Mouse (Mus musculus) c-Kit-positive CD71-positive TER-119-positive erythroid progenitor cells, embryonic 14.5 days (primary cell): Measurements from ENCODE around the gene Cfap58.
A peak's percentile ranks its signal among the peaks of the same experiment; 100 is the strongest.

Experiments used
- DNase-seq: peaks from one replicate; pipeline ENCODE4 v3.0.0-alpha.2; 2013; ENCODE audit warnings: low spot score

Gene Cfap58

DNA sequence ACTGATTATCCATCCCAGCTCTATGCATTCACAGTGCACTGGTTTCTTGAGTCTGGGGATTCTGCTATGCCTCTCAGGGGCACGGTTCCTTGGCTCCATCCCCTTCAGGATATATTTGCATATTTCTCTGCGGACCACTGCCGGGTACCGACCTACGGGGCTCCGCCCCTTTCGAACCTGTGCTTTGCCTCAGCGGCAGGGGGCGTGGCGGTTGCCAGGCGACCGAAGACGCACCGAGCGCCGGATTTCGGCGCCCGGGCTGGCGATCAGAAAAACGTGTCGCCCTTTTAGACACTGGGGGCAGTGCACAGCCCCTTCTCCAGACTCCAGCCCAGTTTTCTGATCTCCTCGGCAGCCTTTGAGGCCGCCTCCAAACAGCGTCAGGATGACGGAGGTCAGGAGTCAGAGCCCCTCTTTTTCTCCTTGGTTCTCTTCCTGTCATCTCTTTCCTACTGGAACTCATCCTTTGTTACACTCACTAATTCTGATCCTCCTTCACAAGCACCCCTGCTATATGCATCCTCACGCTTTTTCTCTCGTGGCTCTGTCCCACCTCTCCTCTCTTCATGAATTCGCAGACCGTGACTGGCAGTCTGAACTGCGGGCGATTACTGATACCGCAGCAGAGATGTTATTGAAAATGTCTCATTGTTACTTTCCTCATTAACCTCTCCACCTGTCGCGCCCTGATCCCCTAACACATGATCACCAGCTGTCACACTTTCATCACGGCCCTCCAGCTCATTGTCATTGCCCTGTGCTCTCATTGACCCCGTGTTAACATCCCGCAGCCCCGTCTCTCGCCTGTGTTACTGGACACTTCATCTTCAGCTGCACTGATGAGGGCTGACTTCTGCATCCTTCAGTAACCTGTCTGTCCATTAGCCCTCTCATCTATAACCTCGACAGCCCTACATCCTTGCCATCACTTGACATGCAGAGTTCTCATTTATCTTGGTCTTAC lies at the start of gene Cfap58:
TSS of gene Cfap58 (plus strand) at position 233 of the 964 bp plus-strand sequence.
- DNase-seq: peak; percentile 16

DNA sequence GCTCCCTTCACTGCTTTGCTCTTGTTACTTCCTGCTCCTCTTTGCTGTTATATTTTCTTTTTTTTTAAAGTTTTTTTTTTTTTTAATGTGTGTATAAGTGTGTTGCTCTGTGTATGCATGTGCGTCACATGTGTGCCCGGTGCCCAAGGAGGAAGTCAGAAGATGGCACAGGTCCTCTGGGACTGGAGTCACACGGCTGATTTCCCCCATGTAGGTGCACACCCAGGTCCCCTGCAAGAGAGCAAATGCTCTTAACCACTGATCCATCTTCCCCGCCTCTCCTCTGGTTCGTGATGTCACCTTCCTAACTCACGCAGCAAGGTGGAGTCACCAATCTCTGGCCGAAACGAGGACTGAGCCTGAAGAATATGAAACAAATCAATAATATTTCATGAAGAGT lies 49.4 kb upstream of the Cfap58 start:
- no peak for DNase-seq

DNA sequence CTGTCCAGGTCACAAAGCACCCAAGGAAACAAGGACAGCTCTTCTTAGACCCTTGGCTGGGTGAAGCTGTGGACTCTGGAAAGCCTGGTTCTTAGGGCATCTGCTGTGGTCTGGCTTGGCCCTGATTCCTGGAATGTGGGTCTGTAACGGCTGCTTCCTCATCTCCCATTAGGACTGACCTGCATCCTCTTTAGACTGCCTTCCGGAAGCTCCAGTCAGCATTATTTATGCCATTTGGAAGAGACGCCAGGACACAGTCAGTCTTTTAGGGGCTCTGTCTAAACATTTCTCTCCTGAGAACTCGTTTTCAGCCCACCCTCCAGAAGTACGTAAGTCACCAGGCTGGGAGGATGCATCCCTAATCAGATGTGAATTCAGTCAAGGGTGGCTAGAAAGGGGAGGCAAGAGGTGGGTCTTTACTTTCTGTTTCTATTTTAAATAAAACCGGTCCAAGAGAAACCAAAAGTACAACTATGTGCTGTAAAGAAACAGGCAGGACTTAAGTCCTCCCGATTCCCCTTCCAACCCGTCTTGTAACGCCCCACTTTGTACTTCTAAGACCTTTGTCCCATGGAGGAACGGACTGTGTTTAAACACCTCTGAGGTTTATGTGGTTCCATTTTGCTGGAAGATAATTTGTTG lies 46.9 kb upstream of the Cfap58 start:
- no peak for DNase-seq

- DNase-seq: no peak
These were observed 45.7 kb upstream of the Cfap58 start for GRCm38 (mm10) chr19:47891562-47892312.

- DNase-seq: no peak
These were observed 44.4 kb upstream of the Cfap58 start for GRCm38 (mm10) chr19:47893092-47893491.

GRCm38 (mm10) chr19:47898472-47899079 lies 38.9 kb upstream of the Cfap58 start:
- peak; percentile 67 for DNase-seq

DNA sequence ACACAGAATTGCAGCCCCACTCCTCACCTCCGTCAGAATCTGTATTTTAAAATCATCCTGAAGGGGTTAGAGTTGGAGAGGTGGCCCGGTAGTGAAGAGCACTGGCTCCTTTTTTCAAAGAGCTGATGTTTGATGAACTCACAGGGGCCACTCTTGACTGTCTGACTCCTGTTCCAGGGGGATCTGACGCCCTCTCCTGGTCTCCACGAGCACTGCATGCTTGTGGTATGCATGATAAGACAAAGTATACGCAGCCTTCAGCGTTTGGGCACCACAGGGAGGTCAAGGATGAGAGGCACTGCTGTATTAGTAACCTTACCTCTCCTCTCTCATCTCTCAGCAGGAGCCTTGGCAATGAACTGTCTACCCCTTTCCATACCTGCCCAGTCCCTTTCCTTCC lies 37.5 kb upstream of the Cfap58 start:
- peak; percentile 45 for DNase-seq

GRCm38 (mm10) chr19:47900558-47900957 lies 36.9 kb upstream of the Cfap58 start:
- no peak for DNase-seq

DNA sequence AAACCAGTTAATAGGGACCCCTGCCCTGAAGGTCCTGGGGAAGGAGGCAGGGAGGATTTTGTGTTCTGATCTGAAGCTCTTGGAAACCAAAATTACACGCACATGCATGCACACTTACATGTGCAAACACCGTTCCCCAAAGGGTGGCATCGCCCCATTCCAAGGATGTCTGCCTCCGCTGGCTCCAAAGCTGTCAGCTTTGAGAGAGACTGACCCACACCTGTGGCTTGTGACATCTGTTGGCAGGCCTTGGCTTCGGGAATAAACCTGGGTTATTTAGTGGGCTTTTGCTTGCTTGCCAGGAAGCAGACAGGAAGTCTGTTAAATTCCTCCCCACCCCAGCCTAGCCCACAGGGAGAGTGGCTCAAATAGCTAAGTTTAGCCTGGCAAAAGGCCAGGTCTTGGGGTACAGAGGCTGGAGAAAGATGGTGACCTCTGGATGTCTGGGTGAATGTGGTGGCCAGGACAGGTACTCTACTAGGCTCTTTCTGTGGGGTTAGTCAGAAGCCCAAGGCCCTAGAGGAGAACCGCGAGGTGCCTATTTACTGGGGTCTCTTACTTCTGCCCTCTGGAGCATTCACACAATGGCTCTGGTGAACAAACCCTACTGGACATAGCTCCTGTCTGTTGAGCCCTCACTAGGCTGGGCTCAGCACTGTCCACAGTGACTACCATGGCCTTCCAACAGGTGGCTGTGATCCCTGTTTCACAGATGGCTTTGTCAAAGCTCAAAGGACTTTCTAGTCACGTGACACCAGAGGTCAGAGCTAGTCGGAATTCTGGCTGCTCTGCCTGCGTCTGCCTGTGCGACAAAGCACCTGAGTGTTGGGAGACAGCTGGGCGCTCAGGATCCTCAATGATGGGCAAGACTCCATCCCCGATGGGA lies 34.9 kb upstream of the Cfap58 start:
- DNase-seq: no peak

DNA sequence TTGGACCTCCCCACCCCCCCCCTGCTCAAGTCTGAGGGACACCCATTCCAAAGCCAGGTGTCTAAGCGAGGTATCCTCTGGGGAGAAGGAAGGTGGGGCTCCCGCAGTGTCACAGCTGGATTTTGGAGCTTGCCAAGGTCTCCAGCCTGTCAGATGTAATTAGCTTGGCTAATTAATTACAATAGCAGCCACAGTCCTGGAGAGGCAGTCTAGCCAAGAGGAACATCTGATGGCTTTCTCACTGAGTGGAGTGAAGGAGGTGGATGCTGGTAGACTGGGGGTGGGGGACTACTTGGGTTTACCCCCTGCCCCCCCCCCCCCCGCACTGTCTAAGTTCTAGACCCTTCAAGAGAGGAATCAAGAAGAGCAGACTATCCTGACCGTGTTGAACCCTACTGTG lies 33.8 kb upstream of the Cfap58 start:
- no peak for DNase-seq

- no peak for DNase-seq
These were observed 32.4 kb upstream of the Cfap58 start for GRCm38 (mm10) chr19:47905081-47905480.

GRCm38 (mm10) chr19:47905603-47906002 lies 31.9 kb upstream of the Cfap58 start:
- no peak for DNase-seq

- no peak for DNase-seq
These were observed 29.9 kb upstream of the Cfap58 start for GRCm38 (mm10) chr19:47907596-47907995.

DNA sequence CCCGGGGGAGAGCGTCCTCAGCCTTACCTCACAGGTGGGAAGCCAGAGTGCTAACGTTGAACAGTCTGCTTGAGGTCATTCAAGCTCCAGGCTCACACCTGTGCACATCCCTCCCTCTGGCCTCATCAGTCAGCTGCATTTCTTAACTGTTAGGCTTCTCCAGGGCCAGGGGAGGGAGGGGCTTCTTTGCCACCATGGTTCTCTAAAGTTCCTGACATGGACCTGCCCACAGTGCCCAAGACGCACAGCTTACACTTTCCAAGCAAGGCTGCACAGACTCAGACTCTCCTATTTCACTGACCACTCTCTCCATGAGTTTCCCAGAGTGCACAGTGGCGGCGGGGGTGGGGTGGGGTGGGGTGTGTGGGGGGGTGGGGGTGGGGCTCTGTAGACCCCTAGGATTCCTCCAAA lies 28.5 kb upstream of the Cfap58 start:
- no peak for DNase-seq

- no peak for DNase-seq
These were observed 27.9 kb upstream of the Cfap58 start for GRCm38 (mm10) chr19:47909387-47910116.

DNA sequence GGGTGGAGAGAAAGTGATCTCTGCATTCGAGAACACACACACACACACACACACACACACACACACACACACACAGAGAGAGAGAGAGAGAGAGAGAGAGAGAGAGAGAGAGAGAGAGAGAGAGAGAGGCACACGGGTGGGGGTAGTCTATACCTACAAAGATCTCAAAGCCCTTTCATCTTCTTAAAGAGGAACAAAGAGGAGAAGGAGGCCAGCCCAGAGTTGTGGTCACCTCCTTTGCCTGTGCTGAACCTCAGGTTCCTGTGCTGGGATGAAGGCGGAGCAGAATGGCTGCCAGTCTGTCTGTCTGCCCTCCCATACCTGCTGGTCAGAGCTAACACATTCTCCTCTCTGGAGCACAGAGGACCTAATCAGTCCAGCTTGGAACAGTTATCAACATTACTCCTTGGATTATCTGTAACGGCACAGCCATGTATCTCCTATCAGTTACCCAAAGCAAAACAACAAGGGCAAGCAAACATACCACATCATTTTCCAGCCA lies 27.3 kb upstream of the Cfap58 start:
- peak; percentile 28 for DNase-seq

- no peak for DNase-seq
These were observed 26.7 kb upstream of the Cfap58 start for GRCm38 (mm10) chr19:47910751-47911150.

DNA sequence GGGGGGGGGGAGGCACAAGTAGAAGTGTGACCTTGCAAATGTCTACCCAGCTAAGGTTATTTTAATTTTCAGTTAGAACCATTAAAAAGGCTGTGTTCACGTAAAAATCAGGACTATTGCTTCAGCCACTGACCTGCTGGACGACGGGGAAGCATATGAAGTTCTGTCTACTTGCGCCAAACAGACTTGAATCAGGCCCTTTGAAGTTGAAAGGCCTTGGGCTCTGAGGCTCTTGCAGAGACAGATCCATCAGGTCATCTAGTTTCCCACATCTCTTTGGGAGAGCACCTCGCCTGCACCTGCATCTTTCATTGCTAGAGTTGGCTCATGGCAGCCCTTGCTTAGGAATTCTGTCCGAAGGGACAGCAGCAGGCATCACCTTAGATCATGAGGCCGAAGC lies 24.1 kb upstream of the Cfap58 start:
- no peak for DNase-seq

DNA sequence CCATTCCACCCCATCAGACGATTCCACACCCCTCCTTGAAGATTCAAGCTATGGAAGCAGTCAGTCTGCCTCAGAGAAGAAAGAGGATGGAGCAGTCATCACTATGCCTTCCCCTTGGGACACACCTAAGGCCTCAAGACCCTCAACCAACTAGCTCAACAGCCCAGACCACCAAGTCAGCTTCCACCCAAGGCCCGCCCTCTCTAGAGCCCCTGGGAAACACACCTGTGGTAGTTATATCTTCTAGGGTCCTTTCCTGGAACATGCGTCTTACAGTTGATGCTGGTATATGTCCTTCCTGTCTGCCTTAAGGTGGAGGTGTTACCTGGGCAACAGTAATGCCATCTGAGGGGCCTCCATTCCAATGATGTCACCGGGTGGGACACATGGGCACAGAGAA lies 23.3 kb upstream of the Cfap58 start:
- no peak for DNase-seq

DNA sequence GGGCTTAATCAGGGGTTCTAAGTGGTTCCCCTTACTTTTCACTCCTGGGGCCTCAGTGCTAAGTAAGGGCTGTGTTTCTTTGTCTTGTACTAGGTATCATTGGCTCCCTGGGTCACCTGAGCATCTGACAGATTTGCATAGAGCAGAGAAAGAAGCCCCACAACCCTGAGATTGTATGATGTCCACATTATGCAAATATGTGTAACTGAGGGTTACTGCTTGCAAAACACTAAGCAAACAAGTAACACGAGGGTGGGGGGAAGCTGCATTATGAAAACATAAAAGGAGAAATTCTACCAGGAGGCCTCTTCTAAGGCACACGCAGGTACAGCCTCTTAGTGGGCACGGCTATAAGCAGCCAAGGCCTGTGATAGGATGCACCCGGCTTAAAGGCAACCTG lies 22.2 kb upstream of the Cfap58 start:
- DNase-seq: no peak
